Mouse (Mus musculus): ENCODE data around the gene Gm15737.

Gm15737 gene

GRCm38 (mm10) chr6:92869089-92869581, at the start of gene Gm15737:
TSS of gene Gm15737 (plus strand) at chr6:92869357.
- peak; percentile 75 for DNase-seq (ENCODE audit: low read depth, low spot score)

GRCm38 (mm10) chr6:92821606-92822005, 47.6 kb upstream of the Gm15737 start:
- no peak for DNase-seq (ENCODE audit: low read depth, low spot score)

DNA sequence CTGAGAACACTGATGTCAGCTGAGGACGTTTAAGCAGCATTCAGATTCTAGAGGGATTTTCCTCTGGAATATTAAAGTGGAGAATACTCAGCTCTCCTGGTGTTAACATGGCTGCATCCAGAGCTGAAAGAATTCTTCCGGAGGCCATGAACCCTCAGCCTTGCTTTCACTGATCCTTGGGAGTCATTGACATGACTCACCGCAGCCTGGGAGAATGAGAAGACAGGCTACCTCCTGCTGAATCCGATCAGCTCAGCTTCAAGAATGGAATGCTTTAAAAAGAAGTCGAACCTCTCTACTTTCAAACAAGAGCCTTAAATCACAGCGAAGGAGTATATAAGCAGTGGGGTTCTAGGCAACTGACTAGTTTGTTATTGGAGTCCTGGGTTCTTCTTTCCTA, 47.2 kb upstream of the Gm15737 start:
- no peak for DNase-seq (ENCODE audit: low read depth, low spot score)

GRCm38 (mm10) chr6:92823991-92824390, 45.2 kb upstream of the Gm15737 start:
- no peak for DNase-seq (ENCODE audit: low read depth, low spot score)

GRCm38 (mm10) chr6:92826561-92826960, 42.6 kb upstream of the Gm15737 start:
- no peak for DNase-seq (ENCODE audit: low read depth, low spot score)

GRCm38 (mm10) chr6:92827360-92827759, 41.8 kb upstream of the Gm15737 start:
- DNase-seq (ENCODE audit: low read depth, low spot score), result no peak

DNA sequence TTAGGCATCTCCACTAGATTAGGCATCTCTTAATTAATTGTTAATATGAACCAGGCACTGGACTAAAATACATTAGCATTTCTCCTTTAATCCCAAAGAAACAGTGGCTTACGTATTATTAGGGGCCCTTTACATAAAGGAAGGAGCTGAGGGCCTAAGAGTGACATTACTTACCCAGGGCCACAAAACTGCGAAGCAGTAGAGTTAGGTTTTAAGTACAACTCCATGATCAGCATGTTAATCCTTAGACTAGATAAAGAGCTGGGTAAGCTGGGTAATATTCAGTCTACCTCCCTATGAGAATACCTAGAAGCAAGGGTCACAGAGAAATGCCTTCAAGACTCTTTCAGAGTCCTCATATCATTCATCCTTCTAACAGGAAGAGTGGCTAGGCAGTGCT, 40.0 kb upstream of the Gm15737 start:
- DNase-seq (ENCODE audit: low read depth, low spot score), result no peak

DNA sequence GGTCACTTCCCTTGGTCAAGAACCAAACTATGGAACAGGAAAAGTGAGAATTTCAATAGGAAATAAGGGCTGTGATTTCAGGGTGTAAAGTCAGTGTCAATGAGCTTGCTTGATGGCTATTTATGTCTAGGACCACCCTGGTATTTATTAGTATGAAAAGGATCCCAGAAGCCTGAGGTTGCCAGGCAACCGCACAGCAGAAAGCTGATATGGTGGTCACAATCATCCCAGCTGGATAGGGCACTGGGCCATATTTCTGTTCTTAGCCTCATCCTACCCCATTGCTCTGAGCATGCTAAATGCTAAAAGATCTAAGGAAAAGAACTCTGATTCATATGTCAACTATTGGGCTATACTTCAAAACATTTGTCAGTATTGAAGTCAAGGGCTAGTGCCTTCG, 38.1 kb upstream of the Gm15737 start:
- no peak for DNase-seq (ENCODE audit: low read depth, low spot score)

DNA sequence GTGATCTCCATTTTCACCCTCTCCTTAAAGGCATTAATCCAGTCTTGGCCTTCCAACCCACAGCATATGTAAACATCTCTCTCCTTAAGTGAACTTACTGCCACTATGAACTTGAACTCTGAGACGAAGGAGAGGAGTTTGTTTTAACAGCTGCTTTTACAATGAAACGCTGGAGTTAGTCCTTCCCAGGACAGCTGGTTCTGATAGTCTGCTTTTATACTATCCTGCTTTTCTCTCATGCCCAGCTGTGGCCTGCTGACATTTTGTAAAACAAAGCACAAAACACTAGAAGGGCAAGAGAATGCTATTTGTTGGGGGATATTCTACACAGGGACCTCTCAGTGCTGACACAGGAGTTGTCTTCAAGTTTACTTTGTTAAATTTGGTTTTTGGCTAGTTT, 27.2 kb upstream of the Gm15737 start:
- DNase-seq (ENCODE audit: low read depth, low spot score), result no peak

DNA sequence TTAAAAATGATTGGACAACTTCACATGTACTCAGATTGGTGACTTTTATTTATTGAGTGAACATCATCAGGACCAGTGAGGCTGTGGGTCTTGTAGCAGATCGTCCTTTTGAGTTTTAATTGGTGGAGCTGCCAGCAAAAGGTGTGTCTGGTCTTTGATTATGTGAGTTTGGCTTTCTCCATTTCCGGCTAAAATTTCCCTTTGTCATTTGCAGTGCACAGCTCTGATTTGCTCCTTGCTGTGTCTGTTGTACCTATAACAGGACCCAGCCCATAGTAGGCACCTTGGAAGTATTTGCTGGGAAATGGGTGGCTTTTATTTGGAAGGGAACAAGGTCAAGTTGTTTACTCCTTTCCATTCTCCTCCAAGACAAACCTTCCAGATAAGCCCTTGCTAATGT, 25.7 kb upstream of the Gm15737 start:
- DNase-seq (ENCODE audit: low read depth, low spot score), result no peak

- peak; percentile 26 for DNase-seq (ENCODE audit: low read depth, low spot score)
Measured at GRCm38 (mm10) chr6:92845898-92846297, 23.3 kb upstream of the Gm15737 start.

DNA sequence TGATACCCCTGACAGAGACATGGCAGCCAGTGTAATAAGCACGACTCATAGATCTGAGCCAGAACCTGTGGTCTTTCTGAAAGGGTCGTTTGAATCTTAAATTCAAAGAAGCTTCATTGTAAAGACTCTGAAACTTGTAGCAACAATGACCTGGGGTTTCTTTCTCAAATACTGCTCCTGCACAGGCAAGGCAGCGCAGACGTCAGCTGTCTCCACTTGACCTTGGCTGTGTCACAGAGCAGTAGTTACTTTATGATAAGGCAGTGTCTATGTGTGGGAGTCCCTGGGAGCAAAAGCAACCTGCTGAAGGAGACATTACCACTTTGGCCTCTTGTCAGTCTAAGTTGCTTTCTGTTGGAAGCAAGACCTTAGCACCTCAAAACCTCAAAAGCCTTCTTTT, 22.5 kb upstream of the Gm15737 start:
- no peak for DNase-seq (ENCODE audit: low read depth, low spot score)

GRCm38 (mm10) chr6:92849208-92849607, 19.9 kb upstream of the Gm15737 start:
- no peak for DNase-seq (ENCODE audit: low read depth, low spot score)

GRCm38 (mm10) chr6:92850250-92850649, 18.9 kb upstream of the Gm15737 start:
- peak; percentile 83 for DNase-seq (ENCODE audit: low read depth, low spot score)

- DNase-seq (ENCODE audit: low read depth, low spot score), result no peak
Measured at GRCm38 (mm10) chr6:92854873-92855272, 14.3 kb upstream of the Gm15737 start.

GRCm38 (mm10) chr6:92857761-92858160, 11.4 kb upstream of the Gm15737 start:
- no peak for DNase-seq (ENCODE audit: low read depth, low spot score)

DNA sequence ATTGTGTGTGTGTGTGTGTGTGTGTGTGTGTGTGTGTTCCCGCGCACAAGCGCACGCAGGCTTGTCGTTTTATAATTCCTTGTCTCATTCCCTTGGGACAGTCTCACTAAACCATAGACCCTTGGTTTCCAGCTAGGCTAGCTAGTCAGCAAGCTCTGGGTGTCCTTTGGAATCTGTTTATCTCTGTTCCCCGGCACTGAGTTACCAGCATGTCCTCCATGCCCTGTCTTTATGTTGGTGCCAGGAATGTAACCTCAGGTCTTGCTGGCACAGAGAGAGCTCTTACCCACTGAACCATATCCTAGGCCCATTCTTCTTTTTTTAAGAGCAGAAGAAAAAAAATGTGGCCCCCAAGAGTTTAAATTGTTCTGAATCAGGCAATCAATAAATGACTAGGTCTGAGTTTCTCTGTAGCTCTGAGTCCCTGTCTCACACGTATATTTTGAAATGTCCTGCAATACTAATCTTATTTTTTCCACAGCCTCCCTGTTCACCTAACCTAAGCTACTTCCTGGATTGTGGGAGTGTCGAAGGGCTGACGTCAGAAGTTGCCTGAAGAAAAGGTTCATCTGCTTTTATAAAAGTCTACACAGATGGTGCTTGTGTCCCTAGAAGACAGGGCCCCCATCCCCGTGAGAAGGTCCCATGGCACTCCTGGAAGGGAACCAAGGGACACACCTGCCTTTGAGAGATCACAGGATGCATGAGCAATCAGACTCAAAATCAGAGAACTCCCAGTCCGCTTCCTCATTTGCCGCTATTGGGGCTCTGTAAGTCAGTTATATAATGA, 10.2 kb upstream of the Gm15737 start:
- no peak for DNase-seq (ENCODE audit: low read depth, low spot score)

- no peak for DNase-seq (ENCODE audit: low read depth, low spot score)
Measured at GRCm38 (mm10) chr6:92860285-92860912, 8.8 kb upstream of the Gm15737 start.

DNA sequence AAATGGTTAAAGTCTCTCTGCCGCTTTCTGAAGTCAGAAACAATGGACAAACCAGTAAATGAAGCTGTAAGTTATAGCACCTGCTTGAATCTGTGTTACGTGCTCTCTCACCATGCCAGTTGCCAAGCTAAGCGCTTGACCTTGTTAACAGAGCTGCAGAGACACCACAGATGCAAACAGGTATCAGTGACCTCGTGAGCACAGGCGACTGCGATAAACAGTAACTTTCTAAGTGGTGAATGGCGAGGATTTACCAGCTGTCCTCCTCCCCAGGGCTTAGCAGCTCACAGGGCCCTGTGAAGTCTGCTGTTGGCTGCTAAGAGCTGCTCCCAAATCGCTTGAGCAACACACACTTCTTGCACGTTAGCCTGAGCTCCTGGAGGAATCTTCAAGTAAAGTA, 6.6 kb upstream of the Gm15737 start:
- no peak for DNase-seq (ENCODE audit: low read depth, low spot score)

- no peak for DNase-seq (ENCODE audit: low read depth, low spot score)
Measured at GRCm38 (mm10) chr6:92869582-92870219, 544 bp downstream of the Gm15737 start.

DNA sequence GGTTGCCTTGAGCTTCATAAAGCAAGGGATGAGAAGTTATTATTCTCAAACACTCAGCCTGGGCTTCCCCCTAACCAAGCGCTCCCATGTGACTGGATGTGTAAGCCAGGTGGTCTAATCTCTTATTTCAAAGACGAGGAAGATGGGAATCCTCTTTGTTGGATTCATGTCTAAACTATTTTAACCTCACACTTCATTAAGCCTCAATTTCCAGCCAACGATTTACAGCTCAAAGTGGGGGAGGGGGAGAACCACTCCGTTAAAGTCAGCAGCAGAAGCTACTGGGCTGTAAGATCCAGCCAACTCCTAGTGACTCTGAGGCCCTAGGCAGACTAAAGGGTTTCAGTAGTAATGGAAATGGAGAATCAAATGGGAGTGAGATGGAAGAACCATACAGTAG, 2.7 kb downstream of the Gm15737 start:
- no peak for DNase-seq (ENCODE audit: low read depth, low spot score)

DNA sequence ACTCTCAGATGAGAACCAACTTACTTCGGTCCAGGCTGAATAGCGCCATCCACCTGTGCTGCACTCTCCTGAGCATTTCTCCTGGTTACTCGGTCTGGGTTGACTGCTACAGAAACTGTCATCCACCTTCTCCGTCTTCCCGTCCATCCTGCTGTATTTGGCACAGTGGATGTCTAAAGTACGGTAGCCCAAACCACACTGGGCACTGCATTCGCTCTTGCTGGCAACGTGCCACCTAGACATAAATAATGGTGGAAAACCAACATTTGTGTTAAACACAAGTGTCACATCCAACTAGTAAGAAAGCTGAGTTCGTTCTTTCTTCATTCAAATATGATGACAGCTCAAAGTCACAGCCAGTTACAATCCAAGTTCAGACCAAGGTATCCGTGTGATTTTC, 3.6 kb downstream of the Gm15737 start:
- DNase-seq (ENCODE audit: low read depth, low spot score), result no peak

GRCm38 (mm10) chr6:92874854-92875253, 5.7 kb downstream of the Gm15737 start:
- DNase-seq (ENCODE audit: low read depth, low spot score), result peak; percentile 22

Measured in brain, adult 2 months (tissue).